Mouse (Mus musculus) layer of hippocampus, postnatal 14 days (tissue): ENCODE data around the gene Uhrf1. TPM values are rescaled to one million over a fixed set of nuclear protein-coding genes. Genes with fewer than 3 reads are reported as not detected.

ENCODE experiments used
- DNase-seq, 2 experiments: peaks; one replicate each; pipeline ENCODE4 v3.0.0; 2021 to 2022; ENCODE audit warnings: low spot score in 2 of 2, mixed read lengths in 1 of 2
- total RNA-seq, 2 experiments: library from RNA; stranded (reverse); gene quantifications; 2 replicates each; pipeline ENCODE4 v1.2.3; 2021

Gene Uhrf1
- total RNA-seq, 2 experiments from 2014 or later = 2.4 to 5.0 TPM

- DNase-seq = no peak
Measured at GRCm38 (mm10) chr17:56273986-56274385, 29.1 kb upstream of the Uhrf1 start.

GRCm38 (mm10) chr17:56275842-56276480 is 27.2 kb upstream of the Uhrf1 start:
- no peak for DNase-seq

- peak; percentile 64 to 79 for DNase-seq
Measured at GRCm38 (mm10) chr17:56276643-56277566, 26.2 kb upstream of the Uhrf1 start, which contains the start of gene Ticam1. Ticam1 (minus strand) TSS chr17:56276786.

GRCm38 (mm10) chr17:56277567-56277893 is 25.6 kb upstream of the Uhrf1 start:
- DNase-seq = no peak

GRCm38 (mm10) chr17:56278340-56278739 is 24.8 kb upstream of the Uhrf1 start:
- no peak for DNase-seq

- DNase-seq = no peak
Measured at GRCm38 (mm10) chr17:56279481-56280155, 23.5 kb upstream of the Uhrf1 start.

- no peak for DNase-seq
Measured at GRCm38 (mm10) chr17:56281193-56281592, 21.9 kb upstream of the Uhrf1 start.

- peak in 1 of 2 experiments; percentile 67 for DNase-seq
Measured at GRCm38 (mm10) chr17:56282802-56283201, 20.3 kb upstream of the Uhrf1 start.

GRCm38 (mm10) chr17:56283316-56283715 is 19.8 kb upstream of the Uhrf1 start:
- DNase-seq = no peak

GRCm38 (mm10) chr17:56285995-56286394 is 17.1 kb upstream of the Uhrf1 start:
- DNase-seq = no peak

GRCm38 (mm10) chr17:56287830-56288229 is 15.3 kb upstream of the Uhrf1 start:
- DNase-seq = no peak

GRCm38 (mm10) chr17:56288866-56289265 is 14.3 kb upstream of the Uhrf1 start:
- no peak for DNase-seq

- no peak for DNase-seq
Measured at GRCm38 (mm10) chr17:56289371-56290331, 13.5 kb upstream of the Uhrf1 start.

- peak; percentile 66 to 67 for DNase-seq
Measured at GRCm38 (mm10) chr17:56290388-56291170, 12.5 kb upstream of the Uhrf1 start.

- DNase-seq = peak; percentile 63 to 64
Measured at GRCm38 (mm10) chr17:56291171-56291511, 12.0 kb upstream of the Uhrf1 start.

- no peak for DNase-seq
Measured at GRCm38 (mm10) chr17:56291826-56292475, 11.2 kb upstream of the Uhrf1 start.

- DNase-seq = no peak
Measured at GRCm38 (mm10) chr17:56292531-56293222, 10.4 kb upstream of the Uhrf1 start, which contains the start of gene Plin3. Plin3 (minus strand) TSS chr17:56292873.

- no peak for DNase-seq
Measured at GRCm38 (mm10) chr17:56293291-56293690, 9.8 kb upstream of the Uhrf1 start.

- no peak for DNase-seq
Measured at GRCm38 (mm10) chr17:56294241-56294640, 8.9 kb upstream of the Uhrf1 start.
